Mouse (Mus musculus): ENCODE data around the gene Akap9. TPM values are rescaled to one million over a fixed set of nuclear protein-coding genes. Genes with fewer than 3 reads are reported as not detected.

Gene Akap9
- polyA plus RNA-seq, 1 experiment = 40.8 TPM

- H3K9ac ChIP-seq (ENCODE audit: low read depth, poor library complexity, severe bottlenecking) = no peak overlapping the region
- TF ChIP-seq POLR2A (IDR thresholded peaks at IDR 0.05; ENCODE audit: insufficient read depth, low read length) (no peak), EP300 (IDR thresholded peaks at IDR 0.05; ENCODE audit: insufficient read depth, low read depth, low read length) (no peak), CTCF (IDR thresholded peaks at IDR 0.05; ENCODE audit: low read depth, low read length) (no peak)
- no peaks in the 10 kb centered on the region for H3K9me3 ChIP-seq (replicated peaks; ENCODE audit: control insufficient read depth, insufficient read depth, low read length, poor library complexity, severe bottlenecking)
- H3K27ac ChIP-seq (ENCODE audit: insufficient read depth, low read length) = no peak overlapping the region
- no peaks in the 10 kb centered on the region for H3K4me1 ChIP-seq (ENCODE audit: control insufficient read depth, insufficient read depth, low read length)
- H3K36me3 ChIP-seq (ENCODE audit: control insufficient read depth, insufficient read depth, low read length, poor library complexity, severe bottlenecking) = 0 out of 2 replicates have a peak, but pooled peaks cover 2% of the 10 kb centered on the region
- no peaks in the 10 kb centered on the region for H3K27me3 ChIP-seq (ENCODE audit: control insufficient read depth, insufficient read depth, low read length, poor library complexity, severe bottlenecking)
- no peak overlapping the region for H3K4me3 ChIP-seq (ENCODE audit: low read depth, low read length)
These were observed 45.9 kb downstream of the Akap9 start for GRCm38 (mm10) chr5:3973764-3974163.

- Histone ChIP-seq H3K27me3 (ENCODE audit: control insufficient read depth, insufficient read depth, low read length, poor library complexity, severe bottlenecking) (no peaks in the 10 kb centered on the region), H3K9ac (ENCODE audit: low read depth, poor library complexity, severe bottlenecking) (no peak overlapping the region), H3K36me3 (ENCODE audit: control insufficient read depth, insufficient read depth, low read length, poor library complexity, severe bottlenecking) (0 out of 2 replicates have a peak, but pooled peaks cover 2% of the 10 kb centered on the region), H3K27ac (ENCODE audit: insufficient read depth, low read length) (no peak overlapping the region), H3K4me3 (ENCODE audit: low read depth, low read length) (no peak overlapping the region), H3K4me1 (ENCODE audit: control insufficient read depth, insufficient read depth, low read length) (no peaks in the 10 kb centered on the region), H3K9me3 (replicated peaks; ENCODE audit: control insufficient read depth, insufficient read depth, low read length, poor library complexity, severe bottlenecking) (no peaks in the 10 kb centered on the region)
- no peak for TF ChIP-seq CTCF (IDR thresholded peaks at IDR 0.05; ENCODE audit: low read depth, low read length)
- no peak for TF ChIP-seq EP300 (IDR thresholded peaks at IDR 0.05; ENCODE audit: insufficient read depth, low read depth, low read length)
- TF ChIP-seq POLR2A (IDR thresholded peaks at IDR 0.05; ENCODE audit: insufficient read depth, low read length) = no peak
These were observed 47.0 kb downstream of the Akap9 start for GRCm38 (mm10) chr5:3974896-3975295.

GRCm38 (mm10) chr5:3976111-3976510 is 48.3 kb downstream of the Akap9 start:
- Histone ChIP-seq H3K27me3 (ENCODE audit: control insufficient read depth, insufficient read depth, low read length, poor library complexity, severe bottlenecking) (no peaks in the 10 kb centered on the region), H3K4me3 (ENCODE audit: low read depth, low read length) (no peak overlapping the region), H3K9me3 (replicated peaks; ENCODE audit: control insufficient read depth, insufficient read depth, low read length, poor library complexity, severe bottlenecking) (no peaks in the 10 kb centered on the region), H3K27ac (ENCODE audit: insufficient read depth, low read length) (no peak overlapping the region), H3K9ac (ENCODE audit: low read depth, poor library complexity, severe bottlenecking) (no peak overlapping the region), H3K4me1 (ENCODE audit: control insufficient read depth, insufficient read depth, low read length) (no peaks in the 10 kb centered on the region), H3K36me3 (ENCODE audit: control insufficient read depth, insufficient read depth, low read length, poor library complexity, severe bottlenecking) (0 out of 2 replicates have a peak, but pooled peaks cover 2% of the 10 kb centered on the region)
- no peak for TF ChIP-seq CTCF (IDR thresholded peaks at IDR 0.05; ENCODE audit: low read depth, low read length)
- no peak for TF ChIP-seq EP300 (IDR thresholded peaks at IDR 0.05; ENCODE audit: insufficient read depth, low read depth, low read length)
- no peak for TF ChIP-seq POLR2A (IDR thresholded peaks at IDR 0.05; ENCODE audit: insufficient read depth, low read length)

GRCm38 (mm10) chr5:3977904-3978303 is 50.0 kb downstream of the Akap9 start:
- Histone ChIP-seq H3K27me3 (ENCODE audit: control insufficient read depth, insufficient read depth, low read length, poor library complexity, severe bottlenecking) (no peaks in the 10 kb centered on the region), H3K36me3 (ENCODE audit: control insufficient read depth, insufficient read depth, low read length, poor library complexity, severe bottlenecking) (no peaks in the 10 kb centered on the region), H3K9me3 (replicated peaks; ENCODE audit: control insufficient read depth, insufficient read depth, low read length, poor library complexity, severe bottlenecking) (no peaks in the 10 kb centered on the region), H3K4me3 (ENCODE audit: low read depth, low read length) (no peak overlapping the region), H3K27ac (ENCODE audit: insufficient read depth, low read length) (no peak overlapping the region), H3K4me1 (ENCODE audit: control insufficient read depth, insufficient read depth, low read length) (no peaks in the 10 kb centered on the region), H3K9ac (ENCODE audit: low read depth, poor library complexity, severe bottlenecking) (no peak overlapping the region)
- TF ChIP-seq POLR2A (IDR thresholded peaks at IDR 0.05; ENCODE audit: insufficient read depth, low read length) (no peak), EP300 (IDR thresholded peaks at IDR 0.05; ENCODE audit: insufficient read depth, low read depth, low read length) (no peak), CTCF (IDR thresholded peaks at IDR 0.05; ENCODE audit: low read depth, low read length) (no peak)

GRCm38 (mm10) chr5:3989608-3990007 is 61.8 kb downstream of the Akap9 start:
- Histone ChIP-seq H3K9me3 (replicated peaks; ENCODE audit: control insufficient read depth, insufficient read depth, low read length, poor library complexity, severe bottlenecking) (no peaks in the 10 kb centered on the region), H3K27me3 (ENCODE audit: control insufficient read depth, insufficient read depth, low read length, poor library complexity, severe bottlenecking) (no peaks in the 10 kb centered on the region), H3K27ac (ENCODE audit: insufficient read depth, low read length) (no peak overlapping the region), H3K9ac (ENCODE audit: low read depth, poor library complexity, severe bottlenecking) (no peak overlapping the region), H3K4me3 (ENCODE audit: low read depth, low read length) (no peak overlapping the region), H3K36me3 (ENCODE audit: control insufficient read depth, insufficient read depth, low read length, poor library complexity, severe bottlenecking) (0 out of 2 replicates have a peak, but pooled peaks cover 4% of the 10 kb centered on the region), H3K4me1 (ENCODE audit: control insufficient read depth, insufficient read depth, low read length) (no peaks in the 10 kb centered on the region)
- TF ChIP-seq EP300 (IDR thresholded peaks at IDR 0.05; ENCODE audit: insufficient read depth, low read depth, low read length) (no peak), POLR2A (IDR thresholded peaks at IDR 0.05; ENCODE audit: insufficient read depth, low read length) (no peak), CTCF (IDR thresholded peaks at IDR 0.05; ENCODE audit: low read depth, low read length) (no peak)

GRCm38 (mm10) chr5:3990499-3990898 is 62.6 kb downstream of the Akap9 start:
- TF ChIP-seq POLR2A (IDR thresholded peaks at IDR 0.05; ENCODE audit: insufficient read depth, low read length) = no peak
- no peak for TF ChIP-seq EP300 (IDR thresholded peaks at IDR 0.05; ENCODE audit: insufficient read depth, low read depth, low read length)
- TF ChIP-seq CTCF (IDR thresholded peaks at IDR 0.05; ENCODE audit: low read depth, low read length) = no peak
- H3K27me3 ChIP-seq (ENCODE audit: control insufficient read depth, insufficient read depth, low read length, poor library complexity, severe bottlenecking) = no peaks in the 10 kb centered on the region
- no peak overlapping the region for H3K4me3 ChIP-seq (ENCODE audit: low read depth, low read length)
- H3K36me3 ChIP-seq (ENCODE audit: control insufficient read depth, insufficient read depth, low read length, poor library complexity, severe bottlenecking) = 0 out of 2 replicates have a peak, but pooled peaks cover 4% of the 10 kb centered on the region
- no peak overlapping the region for H3K27ac ChIP-seq (ENCODE audit: insufficient read depth, low read length)
- H3K9me3 ChIP-seq (replicated peaks; ENCODE audit: control insufficient read depth, insufficient read depth, low read length, poor library complexity, severe bottlenecking) = no peaks in the 10 kb centered on the region
- no peak overlapping the region for H3K9ac ChIP-seq (ENCODE audit: low read depth, poor library complexity, severe bottlenecking)
- H3K4me1 ChIP-seq (ENCODE audit: control insufficient read depth, insufficient read depth, low read length) = no peaks in the 10 kb centered on the region
